Mouse (Mus musculus): Measurements from ENCODE around the gene Upk2.

DNA sequence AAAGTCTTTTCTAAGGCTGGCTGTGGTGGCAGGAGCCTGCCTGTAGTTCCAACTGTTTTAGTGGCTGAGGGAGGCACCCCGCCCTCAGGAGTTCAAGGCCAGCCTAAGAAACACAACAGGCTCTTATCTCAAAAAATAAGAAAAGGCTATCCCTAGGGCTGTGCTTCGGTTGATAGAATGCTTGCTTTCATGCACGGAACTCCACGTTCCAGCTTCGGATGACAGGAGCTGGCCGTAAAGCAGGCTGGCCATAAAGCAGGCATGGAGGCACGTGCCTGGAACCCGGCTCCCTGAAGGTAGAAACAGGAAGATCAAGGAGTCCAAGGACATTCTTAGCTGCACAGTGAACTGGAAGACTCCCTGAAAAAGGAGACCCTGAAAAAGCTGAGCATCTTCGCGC, 36.6 kb upstream of the Upk2 start:
- TF ChIP-seq CTCF (IDR thresholded peaks at IDR 0.05; ENCODE audit: borderline replicate concordance, extremely low read depth, insufficient read depth, insufficient read length) (no peak), POLR2A (IDR thresholded peaks at IDR 0.05; ENCODE audit: borderline replicate concordance, extremely low read depth, insufficient read depth, insufficient read length, poor library complexity, severe bottlenecking) (no peak)
